Comparison of ENCODE assay signal across 11 mouse cellular contexts in the genomic region with DNA sequence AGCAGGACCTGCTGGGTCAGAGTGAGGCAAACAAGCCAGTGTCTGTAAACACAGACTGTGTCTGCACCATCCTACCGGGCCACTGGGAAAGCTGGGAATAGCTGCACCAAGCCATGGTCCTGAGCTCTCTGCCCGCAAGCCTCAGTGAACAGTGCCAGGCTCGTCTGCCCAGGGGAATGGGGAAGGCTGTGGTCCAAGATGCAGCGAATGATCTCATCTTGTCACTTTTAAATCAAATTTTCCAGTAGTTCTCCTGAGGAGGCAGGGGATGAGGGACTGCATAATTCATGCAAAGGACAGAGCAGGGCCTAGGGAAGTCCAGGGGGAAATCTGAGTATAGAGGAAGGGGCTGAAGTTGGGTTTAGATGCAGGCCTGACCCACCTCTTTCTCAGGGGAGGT. TPM values are rescaled to one million over a fixed set of nuclear protein-coding genes. Genes with fewer than 3 reads are reported as not detected.
DNase-seq lines count a peak whose midpoint lies in the region; ATAC-seq and TF ChIP-seq lines count a peak whose summit lies in the region.
"Had no signal": no experiment of that assay in that cellular context is flagged by ENCODE, and none has a peak within 500 bp of the region (broad histone marks: within the 10 kb centered on the region; RNA-seq: fewer than 3 reads in every experiment).

No protein-coding gene starts in this region.

- peaks cover 9% of the 10 kb centered on the region; the same call in 1 of the 2 replicates for H3K27me3 ChIP-seq in forebrain, embryonic 13.5 days
- H3K27me3 ChIP-seq in limb, embryonic 13.5 days = peaks cover 23% of the 10 kb centered on the region
- H3K27me3 ChIP-seq in liver, embryonic 11.5 days (replicated peaks; ENCODE audit: control insufficient read depth, insufficient read depth, low read length) = peaks cover 34% of the 10 kb centered on the region

- H3K4me3 ChIP-seq in layer of hippocampus, adult 2 months = no peak overlapping the region; the same call in 1 of the 2 replicates
- no peak overlapping the region for H3K4me3 ChIP-seq in forebrain, embryonic 13.5 days
- H3K4me3 ChIP-seq in limb, embryonic 13.5 days = no peak overlapping the region; the same call in 1 of the 2 replicates
- H3K4me3 ChIP-seq in liver, embryonic 11.5 days (ENCODE audit: low read depth, low read length) = no peak overlapping the region; the same call in 1 of the 2 replicates

- peak; percentile 46 for DNase-seq in cerebellum, adult 9-10 months
- DNase-seq in cerebellum, postnatal 4 days (ENCODE audit: low spot score in 2 of 2) = no peak
- no peak for DNase-seq in layer of hippocampus, adult 2 months (ENCODE audit: low spot score in 2 of 2)
- no peak for DNase-seq in layer of hippocampus, adult 9-10 months (ENCODE audit: low spot score)
- no peak for DNase-seq in liver, embryonic 11.5 days (ENCODE audit: low spot score)
- no peak for DNase-seq in layer of hippocampus, postnatal 36 days
- DNase-seq: cerebellum, adult 11-12 months; thymus, postnatal 14 days had no signal

- H3K9ac ChIP-seq in forebrain, embryonic 13.5 days = 0 out of 2 replicates have a peak overlapping the region, but pooled peaks have one; percentile 26
- peak overlapping the region; percentile 68; the same call in 1 of the 2 replicates for H3K9ac ChIP-seq in limb, embryonic 13.5 days
- no peak overlapping the region for H3K9ac ChIP-seq in liver, embryonic 11.5 days (ENCODE audit: low read depth, low read length)

- TF ChIP-seq CTCF in layer of hippocampus, adult 2 months (conservative IDR thresholded peaks at IDR 0.05) = no peak

- no peaks in the 10 kb centered on the region for H3K9me3 ChIP-seq in forebrain, embryonic 13.5 days (replicated peaks)
- no peaks in the 10 kb centered on the region for H3K9me3 ChIP-seq in limb, embryonic 13.5 days
- no peaks in the 10 kb centered on the region for H3K9me3 ChIP-seq in liver, embryonic 11.5 days (ENCODE audit: control insufficient read depth, low read length)

- peaks cover 28% of the 10 kb centered on the region for H3K4me1 ChIP-seq in forebrain, embryonic 13.5 days
- peaks cover 25% of the 10 kb centered on the region for H3K4me1 ChIP-seq in limb, embryonic 13.5 days
- peaks cover 11% of the 10 kb centered on the region; the same call in 1 of the 2 replicates for H3K4me1 ChIP-seq in liver, embryonic 11.5 days (replicated peaks; ENCODE audit: control insufficient read depth, insufficient read depth, low read length)

- peak overlapping the region; percentile 89 for H3K27ac ChIP-seq in layer of hippocampus, adult 2 months
- no peak overlapping the region for H3K27ac ChIP-seq in forebrain, embryonic 13.5 days
- H3K27ac ChIP-seq in limb, embryonic 13.5 days = no peak overlapping the region
- no peak overlapping the region for H3K27ac ChIP-seq in liver, embryonic 11.5 days (ENCODE audit: low read depth, low read length)

- peak overlapping the region; percentile 81; the same call in 1 of the 2 replicates for H3K4me2 ChIP-seq in forebrain, embryonic 13.5 days
- H3K4me2 ChIP-seq in limb, embryonic 13.5 days (replicated peaks) = peak overlapping the region; percentile 99; the same call in 1 of the 2 replicates
- no peak overlapping the region for H3K4me2 ChIP-seq in liver, embryonic 11.5 days

- H3K36me3 ChIP-seq in forebrain, embryonic 13.5 days (ENCODE audit: poor library complexity, severe bottlenecking) = peaks cover 12% of the 10 kb centered on the region; the same call in 1 of the 2 replicates
- peaks cover 8% of the 10 kb centered on the region for H3K36me3 ChIP-seq in limb, embryonic 13.5 days
- no peaks in the 10 kb centered on the region for H3K36me3 ChIP-seq in liver, embryonic 11.5 days (ENCODE audit: control insufficient read depth, insufficient read depth, low read length)

- ATAC-seq in forebrain, embryonic 13.5 days = no peak
- no peak for ATAC-seq in limb, embryonic 13.5 days (ENCODE audit: low FRiP score, low read depth)
- ATAC-seq in liver, embryonic 11.5 days (replicated peaks; ENCODE audit: low FRiP score) = no peak

- 86% methylated on average over 4 of the region's 4 CpGs for WGBS in forebrain, embryonic 13.5 days
- WGBS in limb, embryonic 13.5 days = 82% methylated on average over 4 of the region's 4 CpGs
- WGBS in liver, embryonic 11.5 days = 78% methylated on average over 4 of the region's 4 CpGs

RNA-seq across cellular contexts. Expression of gene Clba1, which starts 0.9 kb away (rescaled TPM):
- 10 to 100 TPM; 12.8 to 13.2 TPM for total RNA-seq in layer of hippocampus, adult 2 months (2021)
- 12.6 and 15.2 TPM in 2 replicates for polyA plus RNA-seq in forebrain, embryonic 13.5 days (2015; fragmentation: Nextera tagmentation; extraction: Ambion mirVana)
- polyA plus RNA-seq in limb, embryonic 13.5 days (2015; fragmentation: Nextera tagmentation; extraction: Ambion mirVana) = 7.9 and 8.8 TPM in 2 replicates
- polyA plus RNA-seq in liver, embryonic 11.5 days (2014; fragmentation: Nextera tagmentation; extraction: Ambion mirVana) = 2.2 and 2.5 TPM in 2 replicates
- total RNA-seq in layer of hippocampus, postnatal 36 days (2021) = 10 to 100 TPM; 12.3 to 12.4 TPM

RNA-seq across cellular contexts. Expression of gene Ahnak2, which starts 5.3 kb away (rescaled TPM):
- 1 to 10 TPM; 3.3 to 3.5 TPM for total RNA-seq in layer of hippocampus, adult 2 months (2021)
- polyA plus RNA-seq in forebrain, embryonic 13.5 days (2015; fragmentation: Nextera tagmentation; extraction: Ambion mirVana) = 0.25 and 0.35 TPM in 2 replicates
- 0.61 and 0.64 TPM in 2 replicates for polyA plus RNA-seq in limb, embryonic 13.5 days (2015; fragmentation: Nextera tagmentation; extraction: Ambion mirVana)
- 0.23 and 0.34 TPM in 2 replicates for polyA plus RNA-seq in liver, embryonic 11.5 days (2014; fragmentation: Nextera tagmentation; extraction: Ambion mirVana)
- total RNA-seq in layer of hippocampus, postnatal 36 days (2021) = 1 to 10 TPM; 2.8 to 2.9 TPM
- polyA plus RNA-seq: inflammation-experienced regulatory T-cells, adult 6 months had no signal

RNA-seq across cellular contexts. Expression of gene Cdca4, which starts 21.4 kb away (rescaled TPM):
- total RNA-seq in layer of hippocampus, adult 2 months (2021) = 10 to 100 TPM in 1 of 2 experiments, 1 to 10 TPM in 1; 7.1 to 10.8 TPM
- 123 and 134 TPM in 2 replicates for polyA plus RNA-seq in forebrain, embryonic 13.5 days (2015; fragmentation: Nextera tagmentation; extraction: Ambion mirVana)
- 132 and 134 TPM in 2 replicates for polyA plus RNA-seq in limb, embryonic 13.5 days (2015; fragmentation: Nextera tagmentation; extraction: Ambion mirVana)
- polyA plus RNA-seq in liver, embryonic 11.5 days (2014; fragmentation: Nextera tagmentation; extraction: Ambion mirVana) = 111 and 125 TPM in 2 replicates
- total RNA-seq in layer of hippocampus, postnatal 36 days (2021) = 1 to 10 TPM; 7.8 to 8.1 TPM

RNA-seq across cellular contexts. Expression of gene Pld4, which starts 47.3 kb away (rescaled TPM):
- 1 to 10 TPM; 8.6 to 9.7 TPM for total RNA-seq in layer of hippocampus, adult 2 months (2021)
- 2.9 and 3.8 TPM in 2 replicates for polyA plus RNA-seq in forebrain, embryonic 13.5 days (2015; fragmentation: Nextera tagmentation; extraction: Ambion mirVana)
- 6.1 and 7.2 TPM in 2 replicates for polyA plus RNA-seq in limb, embryonic 13.5 days (2015; fragmentation: Nextera tagmentation; extraction: Ambion mirVana)
- polyA plus RNA-seq in liver, embryonic 11.5 days (2014; fragmentation: Nextera tagmentation; extraction: Ambion mirVana) = 6.3 and 7.4 TPM in 2 replicates
- total RNA-seq in layer of hippocampus, postnatal 36 days (2021) = 1 to 10 TPM; 8.7 to 9.4 TPM
